Mouse (Mus musculus): ENCODE measurements at regions not wholly inside any gene's neighbourhood (a gene's known extent, or its start where the extent isn't known, plus 50 kb on each side); places are given as distances from the start of the nearest gene placed in this dataset.
"Not testable (repeated sequence)": the region's sequence is repeated elsewhere in the genome, so short reads cannot be mapped to it uniquely, and the experiment has no call there.

DNA sequence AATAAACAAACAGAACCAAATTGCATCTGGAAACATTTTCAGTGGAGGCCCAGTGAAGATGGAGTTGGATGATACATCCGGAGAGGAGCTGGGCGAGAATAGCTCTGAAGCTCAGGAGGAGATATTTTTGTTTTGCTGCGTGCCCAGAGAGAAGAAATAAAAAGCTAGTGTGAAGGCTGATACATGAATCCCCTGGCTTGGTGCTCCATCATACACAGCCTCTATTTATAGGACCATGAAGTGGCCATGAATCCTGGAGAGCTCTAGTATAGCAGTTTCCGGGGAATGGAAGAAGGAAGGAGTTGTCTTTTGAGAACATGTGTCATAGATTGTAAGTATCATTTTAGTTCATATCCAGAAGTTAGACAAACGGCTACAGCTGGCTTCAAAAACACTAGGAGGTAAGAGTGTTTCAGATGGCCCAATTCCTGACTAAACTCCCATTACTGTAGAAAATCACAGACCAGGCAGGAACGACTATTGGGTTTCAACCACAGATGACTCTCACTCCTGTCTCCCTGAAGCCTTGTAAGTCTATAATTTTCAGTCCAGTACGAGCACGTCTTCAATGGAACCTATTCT is 120.5 kb upstream of the Gm5148 start:
- DNase-seq (ENCODE audit: low spot score in 2 of 2), result no peak

- DNase-seq (ENCODE audit: low spot score in 2 of 2), result no peak
These were observed 118.0 kb upstream of the Gm5148 start for GRCm38 (mm10) chr3:37842289-37842688.

GRCm38 (mm10) chr3:37838896-37839295 is 114.6 kb upstream of the Gm5148 start:
- no peak for DNase-seq (ENCODE audit: low spot score in 2 of 2)

DNA sequence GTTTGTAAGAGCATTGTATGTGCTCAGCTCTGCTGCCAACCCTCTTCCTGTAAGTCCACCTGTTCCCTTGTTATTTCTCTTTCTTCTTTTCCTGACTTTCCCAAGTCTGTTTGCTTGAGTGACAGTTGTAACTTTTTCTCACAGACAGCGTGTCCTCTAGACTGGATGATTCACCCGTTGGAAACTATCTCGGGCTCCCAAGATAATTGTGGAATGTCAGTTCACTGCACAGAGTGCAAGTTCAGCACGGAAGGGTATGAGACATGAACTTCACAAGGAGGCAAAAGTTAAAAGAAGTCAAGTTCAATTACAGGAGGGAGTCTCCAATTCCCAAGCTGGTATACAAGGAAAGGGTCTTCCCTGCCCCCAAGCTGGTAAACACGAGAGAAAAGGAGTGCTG is 112.5 kb upstream of the Gm5148 start:
- no peak for DNase-seq (ENCODE audit: low spot score in 2 of 2)

GRCm38 (mm10) chr3:37835687-37836086 is 111.4 kb upstream of the Gm5148 start:
- no peak for DNase-seq (ENCODE audit: low spot score in 2 of 2)

GRCm38 (mm10) chr3:37835135-37835534 is 110.8 kb upstream of the Gm5148 start:
- no peak for DNase-seq (ENCODE audit: low spot score in 2 of 2)

DNA sequence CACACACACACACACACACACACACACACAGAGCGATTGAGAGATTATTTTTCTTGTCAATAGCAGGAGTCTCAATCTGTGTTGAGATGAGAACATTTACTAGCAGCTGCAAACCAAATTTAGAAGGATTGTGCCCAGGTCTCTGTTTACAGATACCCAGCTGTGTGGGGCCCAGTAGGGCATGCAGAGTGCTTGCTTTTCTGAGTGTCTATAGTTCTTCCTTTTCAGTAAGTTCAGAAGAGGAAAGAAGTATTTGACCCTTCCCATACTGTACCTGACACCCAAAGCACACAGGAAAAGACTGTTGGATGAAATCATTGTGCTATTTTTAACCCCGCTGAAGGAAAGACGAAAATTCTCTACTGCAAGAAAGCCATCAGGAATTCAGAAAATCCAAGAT is 110.3 kb upstream of the Gm5148 start:
- no peak for DNase-seq (ENCODE audit: low spot score in 2 of 2)

DNA sequence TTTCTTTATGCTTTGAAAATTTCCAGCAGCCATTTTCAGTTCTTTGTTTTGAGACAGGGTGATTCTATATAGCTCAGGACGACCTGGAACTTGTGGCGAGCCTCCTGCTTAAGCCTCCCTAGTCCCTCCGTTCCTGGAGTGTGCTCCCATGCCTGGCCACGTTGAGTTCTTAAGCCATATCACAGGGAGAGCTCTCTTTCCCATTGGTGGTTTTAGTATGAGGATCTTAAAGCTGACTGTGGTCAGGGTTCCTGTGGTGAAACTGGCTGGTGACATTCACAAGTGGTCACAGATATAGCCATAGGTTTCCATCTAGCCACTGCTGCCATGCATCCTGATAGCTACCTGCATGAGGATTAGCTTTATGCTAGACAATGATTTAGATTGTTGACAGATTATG is 109.1 kb upstream of the Gm5148 start:
- DNase-seq (ENCODE audit: low spot score in 2 of 2), result no peak

DNA sequence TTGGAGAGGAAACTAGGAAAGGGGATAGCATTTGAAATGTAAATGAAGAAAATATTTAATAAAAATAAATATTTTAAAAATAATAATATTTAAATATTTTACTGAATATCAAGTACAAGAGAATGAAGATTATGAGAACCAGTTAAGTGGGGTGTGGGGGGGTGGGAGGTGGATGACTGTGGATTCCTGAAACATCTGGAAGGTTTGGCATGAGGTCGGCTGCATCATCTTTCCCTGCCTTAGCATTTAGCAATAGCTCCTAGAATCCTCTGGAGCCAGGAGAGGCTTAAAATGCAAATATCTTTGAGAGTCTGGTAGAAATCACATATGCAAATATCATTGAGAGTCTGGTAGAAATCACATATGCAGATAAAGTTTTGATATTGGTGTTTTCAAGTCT is 103.3 kb upstream of the Gm5148 start:
- no peak for DNase-seq (ENCODE audit: low spot score in 2 of 2)

GRCm38 (mm10) chr3:37825602-37826001 is 101.3 kb upstream of the Gm5148 start:
- no peak for DNase-seq (ENCODE audit: low spot score in 2 of 2)

- no peak for DNase-seq (ENCODE audit: low spot score in 2 of 2)
These were observed 100.4 kb upstream of the Gm5148 start for GRCm38 (mm10) chr3:37824681-37825080.

GRCm38 (mm10) chr3:37819503-37819902 is 95.2 kb upstream of the Gm5148 start:
- no peak for DNase-seq (ENCODE audit: low spot score in 2 of 2)

DNA sequence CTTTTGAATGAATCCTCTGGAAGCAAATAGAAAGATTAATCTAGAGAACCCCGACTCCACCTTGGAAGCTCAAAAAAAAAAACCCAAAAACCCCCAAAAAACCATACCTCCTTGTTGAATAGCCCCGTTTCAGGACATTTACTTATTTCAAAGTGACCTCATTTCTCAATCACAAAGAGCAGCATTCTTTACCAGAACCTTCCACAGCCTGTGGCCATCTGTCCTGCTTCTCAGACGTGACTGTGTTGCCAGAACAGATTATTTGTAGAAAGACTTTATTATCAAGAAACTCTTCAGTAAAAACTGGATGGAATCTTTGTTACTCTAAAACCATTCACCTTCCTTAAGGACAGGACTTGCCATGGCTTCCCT is 93.1 kb upstream of the Gm5148 start:
- DNase-seq (ENCODE audit: low spot score in 2 of 2), result no peak

DNA sequence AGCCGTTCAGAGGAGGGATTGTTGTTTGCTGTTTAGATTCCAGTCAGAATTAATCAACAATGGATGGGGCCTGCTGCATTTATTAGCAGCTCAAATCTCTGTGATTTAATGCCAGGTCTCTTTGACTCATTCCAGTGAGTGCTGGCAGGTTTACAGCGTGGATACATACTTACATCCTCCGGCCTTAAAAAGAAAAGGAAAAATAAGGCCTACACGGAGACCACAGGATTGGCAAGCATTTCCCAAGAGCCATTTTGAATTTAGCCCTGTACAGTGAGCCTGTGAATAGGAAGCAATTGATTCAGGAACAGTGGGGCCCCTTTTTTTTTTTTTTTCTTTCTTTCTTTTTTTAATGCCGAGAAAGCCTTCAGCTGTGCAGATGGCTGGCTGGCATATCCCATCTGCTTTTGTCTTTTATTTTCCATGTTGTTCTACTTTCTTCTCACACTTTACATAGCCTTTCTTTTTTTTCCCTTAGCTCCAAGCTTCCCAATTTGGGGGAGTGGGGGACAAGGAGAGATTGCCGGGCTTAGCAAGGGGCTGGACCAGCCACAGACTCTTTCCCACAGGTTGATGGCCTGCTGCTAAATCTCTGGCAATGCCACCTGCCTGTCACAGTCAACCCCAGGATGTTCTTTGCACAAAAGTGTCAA is 92.6 kb upstream of the Gm5148 start:
- DNase-seq (ENCODE audit: low spot score in 2 of 2), result no peak

DNA sequence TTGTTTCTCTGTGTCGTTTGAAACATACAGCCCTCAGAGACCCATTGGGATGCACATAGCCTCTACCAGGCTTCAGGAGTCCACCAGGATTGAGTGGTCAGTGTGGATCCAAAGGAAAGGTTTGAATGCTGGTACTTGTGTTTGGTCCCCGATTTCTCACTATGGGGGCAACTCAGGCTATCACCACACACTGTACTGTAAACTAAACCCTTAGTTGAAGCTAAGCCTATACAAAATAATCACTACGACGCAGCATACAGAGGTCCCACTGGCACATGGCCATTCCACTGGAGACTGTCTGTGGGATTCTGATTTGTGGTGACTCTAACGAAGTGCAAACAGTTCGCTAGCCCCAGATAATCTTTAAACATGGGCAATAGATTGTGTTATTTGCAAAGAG is 91.5 kb upstream of the Gm5148 start:
- DNase-seq (ENCODE audit: low spot score in 2 of 2), result no peak

GRCm38 (mm10) chr3:37812936-37813335 is 88.6 kb upstream of the Gm5148 start:
- no peak for DNase-seq (ENCODE audit: low spot score in 2 of 2)

- DNase-seq (ENCODE audit: low spot score in 2 of 2), result no peak
These were observed 87.1 kb upstream of the Gm5148 start for GRCm38 (mm10) chr3:37811429-37811828.

GRCm38 (mm10) chr3:37810763-37811162 is 86.5 kb upstream of the Gm5148 start:
- DNase-seq (ENCODE audit: low spot score in 2 of 2), result no peak

- no peak for DNase-seq (ENCODE audit: low spot score in 2 of 2)
These were observed 81.5 kb upstream of the Gm5148 start for GRCm38 (mm10) chr3:37805805-37806148.

GRCm38 (mm10) chr3:37804941-37805804 is 80.9 kb upstream of the Gm5148 start:
- DNase-seq (ENCODE audit: low spot score in 2 of 2), result no peak

GRCm38 (mm10) chr3:37804261-37804660 is 80.0 kb upstream of the Gm5148 start:
- DNase-seq (ENCODE audit: low spot score in 2 of 2), result no peak

- DNase-seq (ENCODE audit: low spot score in 2 of 2), result not testable (repeated sequence)
These were observed 79.5 kb upstream of the Gm5148 start for GRCm38 (mm10) chr3:37803781-37804180.

- DNase-seq (ENCODE audit: low spot score in 2 of 2), result no peak
These were observed 77.3 kb upstream of the Gm5148 start for GRCm38 (mm10) chr3:37801551-37801950.
